Mouse (Mus musculus) liver, adult 2 months (tissue): ENCODE measurements around the gene Gm49318. TPM values are rescaled to one million over a fixed set of nuclear protein-coding genes. Genes with fewer than 3 reads are reported as not detected.

ENCODE experiments used
- DNase-seq: peaks from one replicate; pipeline ENCODE4 v3.0.0-alpha.2; 2011; ENCODE audit warnings: low read depth, low spot score; ENCODE audit errors: extremely low read depth
- H3K27ac ChIP-seq: fragments of 200-500 bp; replicated peaks from 2 replicates; pipeline ENCODE4 v1.5.1; 2012; ENCODE audit warnings: low read depth, mild to moderate bottlenecking, control low read depth, inconsistent platforms, low read length; ENCODE audit not compliant: insufficient read depth
- H3K27me3 ChIP-seq: fragments of 200-500 bp; 2 replicates; pipeline ENCODE4 v1.6.1; 2012; ENCODE audit warnings: mild to moderate bottlenecking, moderate library complexity, low read length, inconsistent platforms; ENCODE audit not compliant: control insufficient read depth, insufficient read depth
- H3K36me3 ChIP-seq: fragments of 200-500 bp; 2 replicates; pipeline ENCODE4 v1.6.1; 2012; ENCODE audit warnings: low read length, inconsistent platforms; ENCODE audit not compliant: control insufficient read depth, insufficient read depth
- H3K4me1 ChIP-seq: fragments of 200-500 bp; 2 replicates; pipeline ENCODE4 v1.6.1; 2011; ENCODE audit warnings: low read length; ENCODE audit not compliant: control insufficient read depth, insufficient read depth
- H3K4me3 ChIP-seq: fragments of 200-500 bp; 2 replicates; pipeline ENCODE4 v1.5.1; 2011; ENCODE audit warnings: low read depth, mild to moderate bottlenecking, control low read depth, low read length, moderate library complexity; ENCODE audit not compliant: insufficient read depth
- H3K79me2 ChIP-seq: fragments of 200-500 bp; 2 replicates; pipeline ENCODE4 v1.6.1; 2012; ENCODE audit warnings: inconsistent platforms, mild to moderate bottlenecking, low read length, moderate library complexity; ENCODE audit not compliant: control insufficient read depth, insufficient read depth
- H3K9ac ChIP-seq: fragments of 200-500 bp; 2 replicates; pipeline ENCODE4 v1.6.1; 2012; ENCODE audit warnings: low read depth, mild to moderate bottlenecking, control low read depth, inconsistent platforms, low read length
- CTCF ChIP-seq: fragments of 200-500 bp; IDR thresholded peaks from 2 replicates; pipeline ENCODE4 v1.5.1; 2011; ENCODE audit warnings: low read depth, low read length, control low read depth
- POLR2A ChIP-seq: fragments of 200-500 bp; IDR thresholded peaks from 2 replicates; pipeline ENCODE4 v1.6.1; 2011; ENCODE audit warnings: low read length, control low read depth; ENCODE audit not compliant: insufficient read depth; ENCODE audit errors: extremely low read depth
- WGBS: fragments of 180-500 bp; shearing (Covaris S2); methylation state at CpG from one replicate; pipeline ENCODE4 v1.1.7; 2018; 5-methylcytosine and 5-hydroxymethylcytosine counted together
- polyA plus RNA-seq: library from polyadenylated mRNA; depleted of rRNA; stranded (reverse); fragments of >200 nt; gene quantifications from 2 replicates; pipeline ENCODE4 v1.2.3, GENCODE M21; 2012; rRNA removed
- total RNA-seq: library from RNA; depleted of rRNA; stranded (reverse); fragments of >200 nt; gene quantifications from 2 replicates; pipeline ENCODE4 v1.2.3, GENCODE M21; 2014; rRNA removed

Gm49318 gene
- not detected in 2 replicates for total RNA-seq
- polyA plus RNA-seq, result not detected in 2 replicates

GRCm38 (mm10) chr9:22070791-22071573, at the start of gene Gm49318, which contains the start of gene Zfp653:
Gene Gm49318 (minus strand): TSS chr9:22071259.
Gene Zfp653 (minus strand): TSS chr9:22071376.
- peak; percentile 93 for DNase-seq
- TF ChIP-seq CTCF (no peak), POLR2A (peak; percentile 50; the same call in 1 of the 2 replicates)
- WGBS, result under 1% methylated on average over 78 of the region's 87 CpGs

GRCm38 (mm10) chr9:22119543-22119942, 48.5 kb upstream of the Gm49318 start:
- Histone ChIP-seq H3K9ac (no peak overlapping the region), H3K27ac (peak overlapping the region; percentile 0), H3K4me3 (no peak overlapping the region), H3K4me1 (peaks cover 7% of the 10 kb centered on the region; the same call in 1 of the 2 replicates), H3K36me3 (no peaks in the 10 kb centered on the region), H3K27me3 (no peaks in the 10 kb centered on the region), H3K79me2 (peaks cover 3% of the 10 kb centered on the region; the same call in 1 of the 2 replicates)
- WGBS, result 48% methylated on average over 4 of the region's 4 CpGs
- TF ChIP-seq CTCF (no peak), POLR2A (no peak)
- DNase-seq, result peak; percentile 74

More at GRCm38 (mm10) chr9:22070791-22071573, at the start of gene Gm49318, which contains the start of gene Zfp653:
- Histone ChIP-seq H3K79me2 (no peaks in the 10 kb centered on the region), H3K4me3 (peak within 1 kb of the TSS; percentile 69), H3K4me1 (peaks cover 5% of the 10 kb centered on the region), H3K27me3 (no peaks in the 10 kb centered on the region), H3K9ac (peak within 1 kb of the TSS; percentile 85), H3K27ac (peak within 1 kb of the TSS; percentile 72), H3K36me3 (no peaks in the 10 kb centered on the region)

GRCm38 (mm10) chr9:22117754-22118456, 46.8 kb upstream of the Gm49318 start:
- no peak overlapping the region for H3K27ac ChIP-seq
- H3K27me3 ChIP-seq, result no peaks in the 10 kb centered on the region
- peaks cover 5% of the 10 kb centered on the region for H3K36me3 ChIP-seq
- peaks cover 7% of the 10 kb centered on the region; the same call in 1 of the 2 replicates for H3K4me1 ChIP-seq
- H3K79me2 ChIP-seq, result peaks cover 3% of the 10 kb centered on the region; the same call in 1 of the 2 replicates
- TF ChIP-seq POLR2A (no peak), CTCF (peak; percentile 34)
- peak overlapping the region; percentile 53; the same call in 1 of the 2 replicates for H3K4me3 ChIP-seq
- DNase-seq, result peak; percentile 87
- WGBS, result 35% methylated on average over 10 of the region's 10 CpGs
- no peak overlapping the region for H3K9ac ChIP-seq

- H3K27me3 ChIP-seq, result no peaks in the 10 kb centered on the region
- under 1% methylated on average over 52 of the region's 52 CpGs for WGBS
- H3K4me1 ChIP-seq, result peaks cover 7% of the 10 kb centered on the region; the same call in 1 of the 2 replicates
- peaks cover 11% of the 10 kb centered on the region for H3K36me3 ChIP-seq
- peak within 1 kb of the TSS; percentile 83 for H3K4me3 ChIP-seq
- H3K9ac ChIP-seq, result peak within 1 kb of the TSS; percentile 88
- H3K27ac ChIP-seq, result peak within 1 kb of the TSS; percentile 72
- TF ChIP-seq CTCF, result no peak
- 0 out of 2 replicates have a peak, but pooled peaks have one; percentile 46 for TF ChIP-seq POLR2A
- peak; percentile 92 for DNase-seq
- peaks cover 3% of the 10 kb centered on the region; the same call in 1 of the 2 replicates for H3K79me2 ChIP-seq
Observed at GRCm38 (mm10) chr9:22116740-22117426, 45.8 kb upstream of the Gm49318 start, which contains the start of gene Elof1. Gene Elof1 (minus strand): TSS chr9:22117172.

GRCm38 (mm10) chr9:22116086-22116485, 45.0 kb upstream of the Gm49318 start:
- peaks cover 7% of the 10 kb centered on the region; the same call in 1 of the 2 replicates for H3K4me1 ChIP-seq
- H3K79me2 ChIP-seq, result peaks cover 3% of the 10 kb centered on the region; the same call in 1 of the 2 replicates
- TF ChIP-seq POLR2A (no peak), CTCF (no peak)
- H3K4me3 ChIP-seq, result peak overlapping the region; percentile 83; the same call in 1 of the 2 replicates
- H3K27ac ChIP-seq, result no peak overlapping the region
- 19% methylated on average over 15 of the region's 15 CpGs for WGBS
- H3K27me3 ChIP-seq, result no peaks in the 10 kb centered on the region
- peak overlapping the region; percentile 88 for H3K9ac ChIP-seq
- no peak for DNase-seq
- peaks cover 14% of the 10 kb centered on the region for H3K36me3 ChIP-seq
